Mouse (Mus musculus): ENCODE measurements around the gene Dgki. TPM values are rescaled to one million over a fixed set of nuclear protein-coding genes. Genes with fewer than 3 reads are reported as not detected.
"Not testable (repeated sequence)": the region's sequence is repeated elsewhere in the genome, so short reads cannot be mapped to it uniquely, and the experiment has no call there.

Gene Dgki
- polyA plus RNA-seq, 1 experiment from 2014 or later = 0.27 TPM

DNA sequence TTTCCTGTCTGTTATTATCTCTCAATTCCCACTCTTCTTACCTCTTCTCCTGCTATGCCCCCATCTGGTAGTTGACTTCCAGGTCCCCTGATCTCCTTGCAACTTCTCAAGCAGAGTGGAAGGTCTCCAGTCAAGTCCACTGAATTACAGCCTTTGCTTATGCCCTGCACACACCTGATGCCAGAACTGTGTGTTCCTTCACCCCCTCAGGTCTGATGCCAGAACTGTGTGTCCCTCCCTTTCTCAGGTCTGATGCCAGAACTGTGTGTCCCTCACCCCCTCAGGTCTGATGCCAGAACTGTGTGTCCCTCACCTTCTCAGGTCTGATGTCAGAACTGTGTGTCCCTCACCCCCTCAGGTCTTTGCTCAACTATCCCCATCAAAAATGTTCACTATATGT is 161.2 kb downstream of the Dgki start:
- no peaks in the 10 kb centered on the region for H3K9me3 ChIP-seq (ENCODE audit: control insufficient read depth, low read length)

DNA sequence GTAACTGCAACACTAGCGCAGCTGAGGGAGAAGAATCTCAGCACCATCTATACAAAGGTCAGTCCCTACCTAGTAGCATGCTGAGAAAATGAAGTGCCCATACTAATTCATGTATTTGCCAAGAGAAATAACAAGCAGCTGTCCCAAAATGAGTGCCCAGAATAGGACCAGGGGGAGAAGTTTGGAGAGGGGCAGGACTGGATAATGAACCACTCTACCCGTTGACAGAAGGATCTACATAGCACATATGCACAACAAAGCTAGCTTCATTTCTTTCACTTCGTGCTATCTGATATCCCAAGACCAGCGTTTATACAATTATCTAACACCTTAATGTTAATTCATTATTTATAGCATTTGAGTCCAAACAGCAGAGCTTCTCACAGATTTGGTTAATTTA is 168.7 kb downstream of the Dgki start:
- H3K27me3 ChIP-seq (ENCODE audit: control insufficient read depth, insufficient read depth, low read length) = no peaks in the 10 kb centered on the region
- H3K4me3 ChIP-seq (ENCODE audit: low read length) = no peak overlapping the region
- no peaks in the 10 kb centered on the region for H3K9me3 ChIP-seq (ENCODE audit: control insufficient read depth, low read length)
- no peaks in the 10 kb centered on the region for H3K36me3 ChIP-seq (ENCODE audit: control insufficient read depth, insufficient read depth, low read length)
- WGBS = 88% methylated on average over 4 of the region's 4 CpGs
- H3K4me1 ChIP-seq (ENCODE audit: control insufficient read depth, insufficient read depth, low read length) = no peaks in the 10 kb centered on the region
- no peak overlapping the region for H3K4me2 ChIP-seq (replicated peaks; ENCODE audit: low read depth, low read length)
- H3K9ac ChIP-seq (ENCODE audit: low read depth, low read length) = no peak overlapping the region
- ATAC-seq (ENCODE audit: low FRiP score, low TSS enrichment) = no peak
- H3K27ac ChIP-seq (ENCODE audit: low read depth, low read length) = no peak overlapping the region

More for the DNA sequence above, 161.2 kb downstream of the Dgki start:
- H3K36me3 ChIP-seq (ENCODE audit: control insufficient read depth, insufficient read depth, low read length) = no peaks in the 10 kb centered on the region
- no peaks in the 10 kb centered on the region for H3K27me3 ChIP-seq (ENCODE audit: control insufficient read depth, insufficient read depth, low read length)
- no peak overlapping the region for H3K4me3 ChIP-seq (ENCODE audit: low read length)
- no peak for ATAC-seq (ENCODE audit: low FRiP score, low TSS enrichment)
- no peak overlapping the region for H3K9ac ChIP-seq (ENCODE audit: low read depth, low read length)
- H3K27ac ChIP-seq (ENCODE audit: low read depth, low read length) = no peak overlapping the region
- no peak overlapping the region for H3K4me2 ChIP-seq (replicated peaks; ENCODE audit: low read depth, low read length)
- peaks cover 5% of the 10 kb centered on the region; the same call in 1 of the 2 replicates for H3K4me1 ChIP-seq (ENCODE audit: control insufficient read depth, insufficient read depth, low read length)

DNA sequence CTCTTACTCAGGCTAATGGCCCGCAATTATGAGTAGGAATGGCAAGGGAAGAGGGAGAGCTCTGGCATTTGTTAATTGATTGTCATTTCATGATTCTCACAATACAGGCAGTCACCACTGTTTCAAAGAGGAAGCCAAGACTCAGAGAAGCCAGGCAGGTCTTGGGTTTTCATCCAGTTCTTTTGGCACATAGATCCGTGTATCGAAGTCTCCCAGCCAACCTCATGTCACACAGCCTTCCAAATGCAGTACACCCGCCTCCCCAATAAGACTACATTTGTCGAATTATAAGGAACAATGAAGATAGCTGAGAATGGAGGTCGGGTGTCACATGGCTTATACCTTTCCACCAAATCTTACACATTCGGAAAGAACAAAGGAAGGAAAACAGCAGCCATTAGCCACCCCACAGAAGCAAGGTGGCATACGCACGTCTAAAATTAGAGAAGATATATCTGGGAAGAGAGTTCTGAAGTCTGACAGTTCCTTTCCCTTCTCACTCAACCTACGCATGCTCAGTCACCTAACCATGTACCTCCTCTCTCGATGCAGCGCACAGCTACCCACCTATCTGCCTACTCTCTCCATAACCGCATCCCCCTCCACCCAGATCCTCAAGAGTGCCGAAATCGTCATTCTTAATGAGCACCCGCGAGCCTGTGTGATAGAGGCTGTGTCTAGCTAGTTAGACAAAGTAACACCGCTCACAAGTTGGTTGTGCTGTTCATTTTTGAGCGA is 179.4 kb downstream of the Dgki start:
- WGBS = 93% methylated on average over 19 of the region's 19 CpGs
- no peak overlapping the region for H3K9ac ChIP-seq (ENCODE audit: low read depth, low read length)
- no peaks in the 10 kb centered on the region for H3K4me1 ChIP-seq (ENCODE audit: control insufficient read depth, insufficient read depth, low read length)
- H3K27me3 ChIP-seq (ENCODE audit: control insufficient read depth, insufficient read depth, low read length) = no peaks in the 10 kb centered on the region
- no peak overlapping the region for H3K4me3 ChIP-seq (ENCODE audit: low read length)
- H3K27ac ChIP-seq (ENCODE audit: low read depth, low read length) = no peak overlapping the region
- no peaks in the 10 kb centered on the region for H3K36me3 ChIP-seq (ENCODE audit: control insufficient read depth, insufficient read depth, low read length)
- H3K4me2 ChIP-seq (replicated peaks; ENCODE audit: low read depth, low read length) = no peak overlapping the region
- no peak for ATAC-seq (ENCODE audit: low FRiP score, low TSS enrichment)
- no peaks in the 10 kb centered on the region for H3K9me3 ChIP-seq (ENCODE audit: control insufficient read depth, low read length)

DNA sequence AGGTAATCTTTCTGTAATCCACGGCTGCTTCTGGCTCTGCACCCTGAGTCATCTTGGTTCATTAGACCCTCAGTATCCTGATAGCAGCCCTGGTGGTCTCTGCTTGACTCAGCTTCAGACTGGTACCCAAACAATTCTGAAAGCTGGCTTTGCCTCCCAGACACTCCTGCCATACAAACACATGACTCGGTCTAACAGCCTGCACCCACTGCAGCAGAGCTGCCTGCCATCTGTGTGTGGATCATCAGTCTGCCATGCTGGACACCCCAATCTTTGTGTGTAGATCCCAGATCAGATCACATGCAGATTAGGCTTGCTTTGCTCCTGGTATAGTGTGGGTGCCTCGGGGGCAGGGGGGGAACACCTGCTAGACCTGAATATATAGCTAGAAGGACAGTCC is 180.8 kb downstream of the Dgki start:
- ATAC-seq (ENCODE audit: low FRiP score, low TSS enrichment) = no peak
- Histone ChIP-seq H3K4me3 (ENCODE audit: low read length) (no peak overlapping the region), H3K27me3 (ENCODE audit: control insufficient read depth, insufficient read depth, low read length) (no peaks in the 10 kb centered on the region), H3K9me3 (ENCODE audit: control insufficient read depth, low read length) (no peaks in the 10 kb centered on the region), H3K27ac (ENCODE audit: low read depth, low read length) (no peak overlapping the region), H3K4me2 (replicated peaks; ENCODE audit: low read depth, low read length) (no peak overlapping the region), H3K9ac (ENCODE audit: low read depth, low read length) (no peak overlapping the region), H3K4me1 (ENCODE audit: control insufficient read depth, insufficient read depth, low read length) (no peaks in the 10 kb centered on the region), H3K36me3 (ENCODE audit: control insufficient read depth, insufficient read depth, low read length) (no peaks in the 10 kb centered on the region)
- 83% methylated on average over 3 of the region's 3 CpGs for WGBS

DNA sequence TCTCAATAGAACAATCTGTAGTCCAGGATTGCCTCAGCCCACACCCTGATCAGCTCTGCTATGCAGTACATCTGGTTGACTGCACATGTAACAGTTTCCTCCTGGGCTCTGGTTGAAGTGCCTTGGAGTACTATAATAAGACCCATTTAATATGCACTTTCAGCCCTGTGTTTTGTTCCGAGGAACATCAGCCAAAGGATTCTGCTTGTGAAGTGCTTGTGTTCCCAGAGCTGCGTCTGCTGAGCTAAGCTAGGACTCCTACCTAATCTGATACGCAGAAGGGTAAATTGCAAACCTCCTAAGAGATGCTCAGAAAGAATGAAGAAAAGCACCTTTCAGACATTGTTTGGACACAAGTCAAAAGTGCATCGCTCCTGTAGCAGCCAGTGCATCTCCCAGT is 186.9 kb downstream of the Dgki start:
- H3K9ac ChIP-seq (ENCODE audit: low read depth, low read length) = no peak overlapping the region
- no peaks in the 10 kb centered on the region for H3K27me3 ChIP-seq (ENCODE audit: control insufficient read depth, insufficient read depth, low read length)
- no peaks in the 10 kb centered on the region for H3K4me1 ChIP-seq (ENCODE audit: control insufficient read depth, insufficient read depth, low read length)
- H3K36me3 ChIP-seq (ENCODE audit: control insufficient read depth, insufficient read depth, low read length) = no peaks in the 10 kb centered on the region
- no peak overlapping the region for H3K4me2 ChIP-seq (replicated peaks; ENCODE audit: low read depth, low read length)
- no peaks in the 10 kb centered on the region for H3K9me3 ChIP-seq (ENCODE audit: control insufficient read depth, low read length)
- no peak overlapping the region for H3K27ac ChIP-seq (ENCODE audit: low read depth, low read length)
- H3K4me3 ChIP-seq (ENCODE audit: low read length) = no peak overlapping the region
- 92% methylated on average over 4 of the region's 4 CpGs for WGBS
- ATAC-seq (ENCODE audit: low FRiP score, low TSS enrichment) = no peak

DNA sequence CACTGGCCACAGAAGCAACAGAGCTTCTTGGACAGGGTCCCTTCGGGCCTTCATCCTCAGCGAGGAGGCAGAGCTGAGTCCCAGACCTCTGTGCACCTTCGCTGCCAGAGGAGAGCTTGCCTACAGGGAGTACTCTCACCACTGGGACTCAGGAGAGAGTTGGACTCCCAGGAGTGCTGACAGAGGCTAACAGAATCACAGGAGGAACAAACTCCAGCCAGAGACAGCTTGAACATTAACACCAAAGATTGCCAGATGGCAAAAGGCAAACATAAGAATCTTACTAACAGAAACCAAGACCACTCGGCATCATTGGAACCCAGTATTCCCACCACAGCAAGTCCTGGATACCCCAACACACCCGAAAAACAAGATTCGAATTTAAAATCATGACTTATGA is 193.7 kb downstream of the Dgki start:
- WGBS = 87% methylated on average over 6 of the region's 6 CpGs
- H3K27ac ChIP-seq (ENCODE audit: low read depth, low read length); H3K27me3 ChIP-seq (ENCODE audit: control insufficient read depth, insufficient read depth, low read length); H3K4me2 ChIP-seq (replicated peaks; ENCODE audit: low read depth, low read length); ATAC-seq (ENCODE audit: low FRiP score, low TSS enrichment); H3K9ac ChIP-seq (ENCODE audit: low read depth, low read length); H3K4me1 ChIP-seq (ENCODE audit: control insufficient read depth, insufficient read depth, low read length); H3K9me3 ChIP-seq (ENCODE audit: control insufficient read depth, low read length); H3K36me3 ChIP-seq (ENCODE audit: control insufficient read depth, insufficient read depth, low read length); H3K4me3 ChIP-seq (ENCODE audit: low read length): not testable (repeated sequence)

DNA sequence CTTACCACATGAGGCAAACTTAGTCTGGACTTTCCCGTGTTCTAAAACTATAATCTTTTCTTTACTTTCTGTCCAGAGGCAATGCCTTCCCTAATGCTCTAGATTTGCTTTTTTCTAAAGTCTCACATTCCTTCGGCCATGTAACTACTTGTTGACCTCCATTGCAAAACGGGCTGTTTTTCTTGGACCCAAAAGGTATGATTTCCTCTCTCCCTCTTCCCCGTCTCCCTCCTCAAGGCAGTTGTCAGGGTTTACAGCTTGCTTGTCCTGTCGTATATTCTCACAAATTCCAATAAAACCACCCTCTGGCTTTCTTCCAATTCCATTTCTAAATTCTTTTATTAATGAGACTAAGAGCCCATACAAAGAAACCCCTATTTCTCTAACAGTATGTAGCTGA is 199.6 kb downstream of the Dgki start:
- Histone ChIP-seq H3K36me3 (ENCODE audit: control insufficient read depth, insufficient read depth, low read length) (no peaks in the 10 kb centered on the region), H3K9ac (ENCODE audit: low read depth, low read length) (no peak overlapping the region), H3K4me2 (replicated peaks; ENCODE audit: low read depth, low read length) (no peak overlapping the region), H3K4me3 (ENCODE audit: low read length) (no peak overlapping the region), H3K27ac (ENCODE audit: low read depth, low read length) (no peak overlapping the region; the same call in 1 of the 2 replicates), H3K27me3 (ENCODE audit: control insufficient read depth, insufficient read depth, low read length) (no peaks in the 10 kb centered on the region), H3K9me3 (ENCODE audit: control insufficient read depth, low read length) (no peaks in the 10 kb centered on the region), H3K4me1 (ENCODE audit: control insufficient read depth, insufficient read depth, low read length) (no peaks in the 10 kb centered on the region)
- peak; percentile 76 for ATAC-seq (ENCODE audit: low FRiP score, low TSS enrichment)
- WGBS = 50% methylated on average over 5 of the region's 5 CpGs

DNA sequence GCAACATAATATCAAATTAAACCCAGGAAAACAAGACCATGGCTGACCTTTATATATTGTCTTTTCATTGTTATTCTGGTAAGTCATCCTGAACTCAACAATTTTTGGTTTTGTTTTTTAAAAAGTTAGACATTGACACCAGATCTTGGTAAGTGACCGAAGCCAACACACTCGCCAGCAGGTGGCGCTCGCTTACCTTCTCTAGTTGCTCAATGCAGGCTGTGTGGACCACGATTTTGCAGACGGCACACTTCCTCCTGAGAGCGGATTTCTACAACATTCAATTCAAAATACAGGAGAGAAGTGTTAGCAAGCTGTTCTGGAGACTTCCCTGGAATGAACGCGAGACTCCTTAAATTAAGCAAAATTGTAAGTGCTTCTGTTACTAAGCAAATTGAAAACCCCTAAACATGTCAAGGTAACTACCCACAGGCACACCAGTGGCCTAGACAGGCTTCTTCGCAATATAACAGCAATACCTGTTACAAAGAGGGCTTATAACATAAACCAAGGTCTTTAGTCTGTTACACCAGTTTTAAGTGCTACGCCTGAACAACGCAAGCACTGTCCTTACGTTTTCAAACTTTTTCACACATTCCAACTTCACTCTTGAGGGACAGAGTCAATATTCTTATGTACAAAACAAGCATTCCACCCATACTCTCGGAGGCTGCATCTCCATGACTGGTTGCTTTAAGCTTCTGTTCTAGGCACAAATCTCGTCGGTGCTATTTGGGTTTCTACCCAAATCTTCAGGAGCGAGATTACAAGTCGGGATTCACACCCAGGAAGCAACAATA is 202.4 kb downstream of the Dgki start:
- H3K27ac ChIP-seq (ENCODE audit: low read depth, low read length) = no peak overlapping the region
- H3K9me3 ChIP-seq (ENCODE audit: control insufficient read depth, low read length) = no peaks in the 10 kb centered on the region
- H3K4me1 ChIP-seq (ENCODE audit: control insufficient read depth, insufficient read depth, low read length) = no peaks in the 10 kb centered on the region
- no peak overlapping the region for H3K9ac ChIP-seq (ENCODE audit: low read depth, low read length)
- peak; percentile 82 for ATAC-seq (ENCODE audit: low FRiP score, low TSS enrichment)
- H3K27me3 ChIP-seq (ENCODE audit: control insufficient read depth, insufficient read depth, low read length) = no peaks in the 10 kb centered on the region
- H3K4me2 ChIP-seq (replicated peaks; ENCODE audit: low read depth, low read length) = no peak overlapping the region; the same call in 1 of the 2 replicates
- no peaks in the 10 kb centered on the region for H3K36me3 ChIP-seq (ENCODE audit: control insufficient read depth, insufficient read depth, low read length)
- H3K4me3 ChIP-seq (ENCODE audit: low read length) = no peak overlapping the region
- 47% methylated on average over 18 of the region's 18 CpGs for WGBS

DNA sequence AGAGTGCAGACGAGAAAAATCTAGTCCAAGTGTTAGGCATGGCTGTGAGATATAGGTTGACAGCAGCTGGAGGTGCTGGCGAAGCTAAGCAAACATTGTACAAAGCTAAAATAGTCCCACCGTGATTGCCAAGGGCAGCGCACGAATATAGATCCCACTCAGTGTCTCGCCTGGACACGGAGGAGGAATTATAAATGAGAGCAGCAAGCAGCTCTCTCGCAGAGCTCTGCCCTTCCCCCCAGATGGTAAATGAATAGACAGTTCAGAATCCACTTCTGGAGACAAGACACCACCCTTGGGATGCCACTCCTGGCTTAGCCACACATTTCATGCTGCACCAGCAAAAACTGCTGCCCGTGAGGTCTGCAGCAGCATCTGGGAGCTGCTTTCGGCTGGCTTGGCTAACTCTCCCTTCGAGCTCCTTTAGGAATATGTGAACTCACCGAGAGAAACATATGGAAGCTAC is 203.1 kb downstream of the Dgki start:
- no peaks in the 10 kb centered on the region for H3K4me1 ChIP-seq (ENCODE audit: control insufficient read depth, insufficient read depth, low read length)
- no peak overlapping the region; the same call in 1 of the 2 replicates for H3K4me2 ChIP-seq (replicated peaks; ENCODE audit: low read depth, low read length)
- H3K27ac ChIP-seq (ENCODE audit: low read depth, low read length) = no peak overlapping the region
- no peaks in the 10 kb centered on the region for H3K9me3 ChIP-seq (ENCODE audit: control insufficient read depth, low read length)
- no peak for ATAC-seq (ENCODE audit: low FRiP score, low TSS enrichment)
- WGBS = 50% methylated on average over 12 of the region's 12 CpGs
- H3K9ac ChIP-seq (ENCODE audit: low read depth, low read length) = no peak overlapping the region
- H3K4me3 ChIP-seq (ENCODE audit: low read length) = no peak overlapping the region
- H3K27me3 ChIP-seq (ENCODE audit: control insufficient read depth, insufficient read depth, low read length) = no peaks in the 10 kb centered on the region
- H3K36me3 ChIP-seq (ENCODE audit: control insufficient read depth, insufficient read depth, low read length) = no peaks in the 10 kb centered on the region
